Mouse (Mus musculus) megakaryocyte, embryonic 14.5 days (primary cell): ENCODE data around the gene Mettl8.

Experiments used
- FLI1 ChIP-seq: IDR thresholded peaks from 2 replicates; pipeline ENCODE4 v1.6.1; 2012; ENCODE audit warnings: low read length, inconsistent platforms, mixed read lengths
- GATA1 ChIP-seq: IDR thresholded peaks from 3 replicates; pipeline ENCODE4 v1.6.1; 2012; ENCODE audit warnings: mixed read lengths, low read length, inconsistent platforms, borderline replicate concordance

DNA sequence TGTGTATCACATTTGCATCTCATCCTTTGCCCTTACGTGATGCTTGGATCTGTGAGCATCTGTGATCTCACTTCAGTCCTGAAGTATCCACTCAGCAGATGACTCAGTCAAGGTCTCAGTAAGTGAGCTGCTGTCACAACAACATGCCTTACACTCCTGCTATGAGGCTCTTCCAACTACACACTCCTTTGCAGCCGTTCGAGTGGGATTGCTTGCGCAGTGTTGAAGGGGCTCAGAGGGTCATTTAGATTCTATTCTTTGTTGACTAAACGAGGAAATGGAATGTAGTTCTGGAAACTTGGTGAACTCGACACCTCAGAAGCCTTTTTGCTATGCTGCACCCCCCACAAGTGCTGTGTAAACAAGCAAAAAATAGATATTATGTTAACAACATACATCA, 9.2 kb downstream of the Mettl8 start:
- TF ChIP-seq GATA1 (no peak), FLI1 (no peak)
